Mouse (Mus musculus) kidney, embryonic 14.5 days (tissue): ENCODE measurements around the gene Gm12216. TPM values are rescaled to one million over a fixed set of nuclear protein-coding genes. Genes with fewer than 3 reads are reported as not detected.

ENCODE experiments used
- ATAC-seq: fragments of 200-750 bp; cut with Nextera tagmentation; 2 replicates; pipeline ENCODE4 v1.8.0; 2017; ENCODE audit warnings: moderate number of reproducible peaks, mild to moderate bottlenecking, moderate TSS enrichment, moderate library complexity; ENCODE audit not compliant: low FRiP score, low TSS enrichment
- H3K27ac ChIP-seq: fragments of 300-500 bp; sonication (generic); 2 replicates; pipeline ENCODE4 v1.5.1; 2014; ENCODE audit warnings: low read depth, mild to moderate bottlenecking, low read length, moderate library complexity, mixed read lengths
- H3K27me3 ChIP-seq: fragments of 300-500 bp; sonication (generic); 2 replicates; pipeline ENCODE4 v1.6.1; 2014; ENCODE audit warnings: mild to moderate bottlenecking, low read length; ENCODE audit not compliant: control insufficient read depth, insufficient read depth
- H3K36me3 ChIP-seq: fragments of 300-500 bp; sonication (generic); 2 replicates; pipeline ENCODE4 v1.6.1; 2014; ENCODE audit warnings: low read length, mixed read lengths; ENCODE audit not compliant: control insufficient read depth, insufficient read depth
- H3K4me1 ChIP-seq: fragments of 300-500 bp; sonication (generic); 2 replicates; pipeline ENCODE4 v1.6.1; 2014; ENCODE audit warnings: low read length, mixed read lengths; ENCODE audit not compliant: control insufficient read depth, insufficient read depth
- H3K4me2 ChIP-seq: fragments of 300-500 bp; sonication (generic); replicated peaks from 2 replicates; pipeline ENCODE4 v1.6.1; 2014; ENCODE audit warnings: low read depth, mild to moderate bottlenecking, low read length
- H3K4me3 ChIP-seq: fragments of 300-500 bp; sonication (generic); 2 replicates; pipeline ENCODE4 v1.5.1; 2014; ENCODE audit warnings: mild to moderate bottlenecking, low read length
- H3K9ac ChIP-seq: fragments of 300-500 bp; sonication (generic); 2 replicates; pipeline ENCODE4 v1.6.1; 2014; ENCODE audit warnings: low read depth, mild to moderate bottlenecking, low read length, moderate library complexity
- H3K9me3 ChIP-seq: fragments of 300-500 bp; sonication (generic); 2 replicates; pipeline ENCODE4 v1.6.1; 2016; ENCODE audit warnings: low read length; ENCODE audit not compliant: control insufficient read depth
- whole genome bisulfite sequencing: fragments of 180-500 bp; shearing (Covaris S2); extraction: QIAGEN DNeasy Blood & Tissue Kit; methylation state at CpG from one replicate; pipeline ENCODE4 v1.1.7; 2014; 5-methylcytosine and 5-hydroxymethylcytosine counted together
- polyA plus RNA-seq: library from polyadenylated mRNA; unstranded; fragments of >200 nt; fragmentation: Nextera tagmentation; extraction: Ambion mirVana; gene quantifications from 2 replicates; pipeline ENCODE4 v1.2.1, GENCODE M21; 2014

Gm12216 gene
- polyA plus RNA-seq, 1 experiment from 2014 or later: 1.1 TPM

GRCm38 (mm10) chr11:53764581-53764980 lies 94.5 kb downstream of the Gm12216 start:
- Histone ChIP-seq H3K9ac (no peak overlapping the region), H3K4me2 (no peak overlapping the region), H3K4me1 (peaks cover 35% of the 10 kb centered on the region), H3K27ac (peak overlapping the region; percentile 91; the same call in 1 of the 2 replicates), H3K36me3 (no peaks in the 10 kb centered on the region), H3K9me3 (no peaks in the 10 kb centered on the region), H3K4me3 (no peak overlapping the region), H3K27me3 (no peaks in the 10 kb centered on the region)
- no peak for ATAC-seq
- 57% methylated on average over 5 of the region's 5 CpGs for WGBS

GRCm38 (mm10) chr11:53763496-53764140 lies 95.4 kb downstream of the Gm12216 start:
- ATAC-seq: peak; percentile 75
- H3K27me3 ChIP-seq: no peaks in the 10 kb centered on the region
- H3K4me2 ChIP-seq: peak overlapping the region; percentile 64
- peak overlapping the region; percentile 91 for H3K27ac ChIP-seq
- no peaks in the 10 kb centered on the region for H3K36me3 ChIP-seq
- peak overlapping the region; percentile 58; the same call in 1 of the 2 replicates for H3K9ac ChIP-seq
- WGBS: under 1% methylated on average over 33 of the region's 33 CpGs
- peak overlapping the region; percentile 32 for H3K4me3 ChIP-seq
- no peaks in the 10 kb centered on the region for H3K9me3 ChIP-seq
- peaks cover 39% of the 10 kb centered on the region for H3K4me1 ChIP-seq

GRCm38 (mm10) chr11:53762827-53763495 lies 96.1 kb downstream of the Gm12216 start:
- peak overlapping the region; percentile 91 for H3K27ac ChIP-seq
- no peaks in the 10 kb centered on the region for H3K27me3 ChIP-seq
- peaks cover 42% of the 10 kb centered on the region for H3K4me1 ChIP-seq
- peak overlapping the region; percentile 32 for H3K4me3 ChIP-seq
- no peaks in the 10 kb centered on the region for H3K9me3 ChIP-seq
- H3K4me2 ChIP-seq: peak overlapping the region; percentile 64
- no peaks in the 10 kb centered on the region for H3K36me3 ChIP-seq
- ATAC-seq: peak; percentile 32
- H3K9ac ChIP-seq: peak overlapping the region; percentile 58
- 5% methylated on average over 23 of the region's 23 CpGs for WGBS

GRCm38 (mm10) chr11:53762426-53762825 lies 96.6 kb downstream of the Gm12216 start:
- Histone ChIP-seq H3K4me1 (peaks cover 42% of the 10 kb centered on the region), H3K9me3 (no peaks in the 10 kb centered on the region), H3K4me2 (peak overlapping the region; percentile 64), H3K27ac (peak overlapping the region; percentile 91), H3K36me3 (no peaks in the 10 kb centered on the region), H3K4me3 (peak overlapping the region; percentile 32), H3K27me3 (no peaks in the 10 kb centered on the region), H3K9ac (peak overlapping the region; percentile 37; the same call in 1 of the 2 replicates)
- 77% methylated on average over 2 of the region's 2 CpGs for WGBS
- ATAC-seq: no peak

- Histone ChIP-seq H3K9ac (no peak overlapping the region), H3K27me3 (no peaks in the 10 kb centered on the region), H3K4me3 (no peak overlapping the region), H3K4me1 (peaks cover 42% of the 10 kb centered on the region), H3K36me3 (no peaks in the 10 kb centered on the region), H3K4me2 (no peak overlapping the region), H3K9me3 (no peaks in the 10 kb centered on the region), H3K27ac (peak overlapping the region; percentile 91)
- no peak for ATAC-seq
- 43% methylated on average over 2 of the region's 2 CpGs for WGBS
These were observed 97.2 kb downstream of the Gm12216 start for GRCm38 (mm10) chr11:53761822-53762221.

- Histone ChIP-seq H3K4me2 (no peak overlapping the region), H3K27ac (no peak overlapping the region), H3K4me1 (peaks cover 42% of the 10 kb centered on the region), H3K9ac (no peak overlapping the region), H3K27me3 (no peaks in the 10 kb centered on the region), H3K36me3 (no peaks in the 10 kb centered on the region), H3K4me3 (no peak overlapping the region), H3K9me3 (no peaks in the 10 kb centered on the region)
- WGBS: 73% methylated on average over 5 of the region's 5 CpGs
- ATAC-seq: no peak
These were observed 97.8 kb downstream of the Gm12216 start for GRCm38 (mm10) chr11:53761284-53761683.

- no peaks in the 10 kb centered on the region for H3K36me3 ChIP-seq
- H3K27ac ChIP-seq: no peak overlapping the region
- H3K9me3 ChIP-seq: no peaks in the 10 kb centered on the region
- no peak overlapping the region for H3K9ac ChIP-seq
- H3K4me3 ChIP-seq: no peak overlapping the region
- no peaks in the 10 kb centered on the region for H3K27me3 ChIP-seq
- ATAC-seq: no peak
- no peak overlapping the region for H3K4me2 ChIP-seq
- peaks cover 42% of the 10 kb centered on the region for H3K4me1 ChIP-seq
- 18% methylated on average over 22 of the region's 22 CpGs for WGBS
These were observed 99.3 kb downstream of the Gm12216 start for GRCm38 (mm10) chr11:53759545-53760406.

GRCm38 (mm10) chr11:53758791-53759351 lies 100.2 kb downstream of the Gm12216 start:
- no peak overlapping the region for H3K4me3 ChIP-seq
- H3K27ac ChIP-seq: no peak overlapping the region
- H3K36me3 ChIP-seq: no peaks in the 10 kb centered on the region
- ATAC-seq: no peak
- no peak overlapping the region for H3K4me2 ChIP-seq
- no peak overlapping the region for H3K9ac ChIP-seq
- 41% methylated on average over 6 of the region's 6 CpGs for WGBS
- peaks cover 38% of the 10 kb centered on the region for H3K4me1 ChIP-seq
- no peaks in the 10 kb centered on the region for H3K27me3 ChIP-seq
- no peaks in the 10 kb centered on the region for H3K9me3 ChIP-seq
